Mouse (Mus musculus): ENCODE results near the gene Slc18a2.

DNA sequence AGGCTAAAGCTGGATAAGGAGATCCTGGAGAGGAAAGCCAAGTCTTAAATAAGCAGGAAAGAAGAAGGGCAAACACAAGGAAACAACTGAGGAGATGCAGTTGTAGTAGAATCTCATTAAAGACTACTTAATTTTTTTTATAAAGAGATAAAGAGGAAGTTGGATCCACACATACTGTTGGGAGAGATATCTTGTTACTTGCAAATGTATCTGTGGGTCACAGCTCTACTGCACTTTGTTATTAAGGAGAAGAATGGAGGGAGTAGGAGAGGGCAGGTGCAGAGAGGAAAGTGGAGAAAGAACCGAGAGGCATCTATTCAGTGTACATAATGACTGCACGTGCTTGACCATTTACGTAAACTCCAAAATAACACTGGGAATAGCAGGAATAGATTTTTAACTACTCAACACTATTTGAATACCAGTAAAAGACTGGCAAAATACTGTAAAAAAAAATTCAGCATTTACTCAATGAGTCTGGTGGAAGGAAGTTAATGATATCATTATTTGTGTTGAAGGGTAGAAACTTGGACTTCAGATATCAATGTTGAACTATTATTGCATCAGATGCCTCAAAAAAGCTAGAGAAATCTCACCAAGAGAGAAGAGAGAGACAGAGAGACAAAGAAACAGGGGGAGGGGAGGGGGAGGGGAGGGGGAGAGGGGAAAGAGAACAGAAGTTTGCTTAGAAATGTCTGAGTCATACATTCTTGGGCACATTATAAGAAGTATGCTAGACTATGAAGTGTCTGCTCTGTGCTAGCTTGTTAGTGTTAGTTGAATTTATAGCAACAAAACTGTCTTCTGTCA, 77.4 kb downstream of the Slc18a2 start:
- no peak for TF ChIP-seq POLR2A (IDR thresholded peaks at IDR 0.05; ENCODE audit: insufficient read depth, low read depth, low read length)
- TF ChIP-seq CTCF (IDR thresholded peaks at IDR 0.05; ENCODE audit: insufficient read depth, low read depth, low read length): no peak
